16 mouse cellular contexts compared by ENCODE assay signal in the genomic region with DNA sequence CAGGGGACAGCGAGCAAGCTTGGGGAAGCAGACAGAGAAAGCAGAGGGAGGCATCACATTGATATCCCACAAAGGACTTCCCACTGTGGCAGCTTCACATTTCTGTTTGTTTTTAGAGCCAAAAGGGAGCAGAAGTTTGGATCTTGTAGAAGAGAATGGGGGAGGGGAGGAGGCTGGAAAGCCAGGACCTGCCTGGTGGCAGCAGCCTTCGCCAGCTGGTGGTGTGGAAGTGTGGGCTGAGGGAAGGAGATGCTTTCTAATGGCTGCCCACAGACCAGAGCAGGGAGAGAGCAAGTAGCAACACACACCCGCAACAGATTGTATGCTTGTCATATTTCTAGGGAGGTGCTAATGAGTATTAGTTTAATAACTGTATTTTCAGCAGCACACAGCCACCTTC.
DNase-seq lines count a peak whose midpoint lies in the region; ATAC-seq lines count a peak whose summit lies in the region.
"Had no signal": no experiment of that assay in that cellular context is flagged by ENCODE, and none has a peak within 500 bp of the region (broad histone marks: within the 10 kb centered on the region; RNA-seq: fewer than 3 reads in every experiment).

No protein-coding gene starts in this region.

- ATAC-seq in cerebellum, adult (ENCODE audit: insufficient number of reproducible peaks, low FRiP score, low TSS enrichment), result peak; percentile 61; the same call in 1 of the 2 replicates
- ATAC-seq: activated CD4-positive, CD25-positive, alpha-beta regulatory T cell, adult 4 months; forebrain, embryonic 16.5 days; intestine, embryonic 15.5 days; Patski had no signal

- peak; percentile 52 for DNase-seq in layer of hippocampus, adult 9-11 months
- DNase-seq in layer of hippocampus, postnatal 25 days (ENCODE audit: extremely low spot score in 1 of 2, low spot score in 1 of 2), result no peak
- DNase-seq in cerebellum, adult 8-10 months, result peak; percentile 40
- peak; percentile 78 to 79 for DNase-seq in cerebellum, postnatal 14 days
- DNase-seq in spleen, postnatal 14 days (ENCODE audit: low spot score in 2 of 2), result no peak
- DNase-seq in ovary, adult 18-20 months (ENCODE audit: low spot score), result no peak
- DNase-seq in urinary bladder, postnatal 4 days (ENCODE audit: low spot score in 2 of 2), result no peak
- DNase-seq: adrenal gland, postnatal 25 days; gastrocnemius, postnatal 10 days; heart, adult 18-20 months; heart, postnatal 10 days had no signal

Comparison
In these comparisons a context has a peak if more than half of its experiments do, and no peak if none do; other contexts are left out.
1. DNase-seq: peak in layer of hippocampus, adult 9-11 months (single experiment), cerebellum, adult 8-10 months (single experiment) and cerebellum, postnatal 14 days (2 of 2); none in layer of hippocampus, postnatal 25 days (0 of 2), spleen, postnatal 14 days (0 of 2), ovary, adult 18-20 months (single experiment) and urinary bladder, postnatal 4 days (0 of 2).